Mouse (Mus musculus): ENCODE results near the gene Oasl2. TPM values are rescaled to one million over a fixed set of nuclear protein-coding genes. Genes with fewer than 3 reads are reported as not detected.
A peak's percentile ranks its signal among the peaks of the same experiment; 100 is the strongest.

Oasl2 gene
- total and polyA plus RNA-seq, 3 experiments = 0.31 TPM; not detected in 2

DNA sequence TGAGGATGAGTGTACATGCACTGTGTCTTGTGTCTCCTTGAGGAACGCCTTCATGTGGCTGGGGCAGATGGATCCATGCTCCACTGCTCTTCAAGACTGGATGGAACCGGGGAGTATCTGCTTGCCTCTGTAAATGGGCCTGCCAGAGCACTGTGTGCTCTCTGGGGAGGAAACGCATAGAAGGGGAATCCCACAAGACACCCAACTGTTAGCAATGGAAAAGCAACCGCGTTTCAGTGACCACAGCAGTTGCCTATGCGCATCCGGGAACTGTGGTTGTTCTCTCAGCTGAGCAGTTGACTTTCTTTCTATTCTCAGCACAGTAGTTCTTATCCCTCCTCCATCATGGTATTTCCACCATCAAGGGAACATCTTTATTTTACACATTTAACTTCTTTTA, 31.9 kb upstream of the Oasl2 start (continued):
- TF ChIP-seq MAX (IDR thresholded peaks at IDR 0.05; ENCODE audit: low read length) (peak; percentile 76), UBTF (IDR thresholded peaks at IDR 0.05; ENCODE audit: low read depth, low read length) (0 out of 2 replicates have a peak, but pooled peaks have one; percentile 42), RAD21 (IDR thresholded peaks at IDR 0.05; ENCODE audit: low read depth, low read length) (no peak), ELF1 (IDR thresholded peaks at IDR 0.05; ENCODE audit: low read depth, low read length) (peak; percentile 69), CHD1 (IDR thresholded peaks at IDR 0.05; ENCODE audit: low read depth, low read length) (no peak), NRF1 (IDR thresholded peaks at IDR 0.05; ENCODE audit: low read depth, low read length) (peak; percentile 50), KAT2A (IDR thresholded peaks at IDR 0.05; ENCODE audit: insufficient replicate concordance, low read length) (0 out of 2 replicates have a peak, but pooled peaks have one; percentile 42)

- Histone ChIP-seq H3K27ac (ENCODE audit: insufficient read depth, low read depth) (0 out of 2 replicates have a peak overlapping the region, but pooled peaks have one; percentile 8), H3K4me3 (replicated peaks in 1 of 3; ENCODE audit: low read depth in 2 of 3, low read length in 2 of 3, poor library complexity in 1 of 3) (peak overlapping the region in 1 of 3 experiments; percentile 2), H3K79me2 (replicated peaks; ENCODE audit: control insufficient read depth, extremely low read depth, insufficient read depth, poor library complexity, severe bottlenecking) (no peaks in the 10 kb centered on the region), H3K9ac (ENCODE audit: insufficient read depth, low read depth) (no peak overlapping the region), H3K4me2 (ENCODE audit: insufficient read depth, low read depth, poor library complexity, severe bottlenecking) (no peak overlapping the region), H3K27me3 (replicated peaks) (peaks cover under 1% of the 10 kb centered on the region), H3K4me1 (ENCODE audit: control insufficient read depth in 1 of 2, insufficient read depth in 2 of 2) (peaks cover 9 to 35% of the 10 kb centered on the region in 2 experiments), H3K9me3 (replicated peaks; ENCODE audit: low read length) (peaks cover 31% of the 10 kb centered on the region), H3K36me3 (replicated peaks in 1 of 2; ENCODE audit: control insufficient read depth in 1 of 2, insufficient read depth in 1 of 2, low read length in 1 of 2) (no peaks in the 10 kb centered on the region)
- dilution Hi-C loops (cut with MboI; ENCODE audit: extremely low pct_ligation_motif_present, extremely low pct_unique_long_range_greater_than_20kb, low sequenced_read_pairs) = no loop called here
- in situ Hi-C loops (cut with MboI; ENCODE audit: low pct_ligation_motif_present, low pct_unique_long_range_greater_than_20kb, low sequenced_read_pairs) = no loop called here
- TF ChIP-seq ZNF384 (IDR thresholded peaks at IDR 0.05; ENCODE audit: low read depth, low read length) (no peak), NELFE (IDR thresholded peaks at IDR 0.05; ENCODE audit: low read depth, low read length) (no peak), MEF2A (IDR thresholded peaks at IDR 0.05; ENCODE audit: borderline replicate concordance, low read depth, low read length) (no peak), CTCF (conservative IDR thresholded peaks at IDR 0.05 in 1 of 2, IDR thresholded peaks at IDR 0.05 in 1 of 2; ENCODE audit: low read depth in 2 of 2, low read length in 2 of 2) (no peak), TCF12 (IDR thresholded peaks at IDR 0.05; ENCODE audit: low read depth, low read length) (no peak), ETS1 (conservative IDR thresholded peaks at IDR 0.05; ENCODE audit: low read depth, low read length) (no peak), HCFC1 (IDR thresholded peaks at IDR 0.05; ENCODE audit: low read depth, low read length) (no peak), USF1 (IDR thresholded peaks at IDR 0.05; ENCODE audit: low read depth, low read length) (no peak), NRF1 (IDR thresholded peaks at IDR 0.05; ENCODE audit: low read depth, low read length) (no peak), IRF4 (IDR thresholded peaks at IDR 0.05; ENCODE audit: low read depth, low read length) (no peak), MAFK (IDR thresholded peaks at IDR 0.05; ENCODE audit: insufficient replicate concordance, low read length) (no peak), POLR2AphosphoS2 (IDR thresholded peaks at IDR 0.05; ENCODE audit: low read depth, low read length) (no peak)
- peak; percentile 17 for DNase-seq (ENCODE audit: extremely low read depth)
Measured at GRCm38 (mm10) chr5:114865279-114865678, 31.5 kb upstream of the Oasl2 start.

DNA sequence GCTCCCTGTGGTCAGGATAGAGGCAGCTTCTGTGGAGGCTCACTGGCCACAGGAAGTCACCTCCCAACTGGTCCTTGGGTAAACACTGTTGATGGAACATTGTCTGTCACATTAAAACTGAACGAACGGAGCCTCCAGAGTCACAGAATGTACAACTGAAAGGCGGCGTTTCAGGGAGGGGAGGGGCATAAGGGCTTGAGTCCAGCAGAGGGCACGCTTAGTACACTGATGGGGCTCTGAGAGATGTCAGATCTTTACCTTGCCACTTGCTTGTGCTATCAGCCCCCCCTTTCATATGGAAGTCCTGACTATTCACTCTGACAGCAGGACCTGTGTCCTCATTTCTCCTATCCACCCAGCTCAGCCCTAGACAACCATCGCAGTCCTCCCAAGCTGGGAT, 20.9 kb upstream of the Oasl2 start:
- H3K4me3 ChIP-seq (replicated peaks in 1 of 3; ENCODE audit: low read depth in 2 of 3, low read length in 2 of 3, poor library complexity in 1 of 3) = no peak overlapping the region
- no peak overlapping the region for H3K9ac ChIP-seq (ENCODE audit: insufficient read depth, low read depth)
- TF ChIP-seq NRF1 (IDR thresholded peaks at IDR 0.05; ENCODE audit: low read depth, low read length) = no peak
- peak; percentile 74 for TF ChIP-seq RAD21 (IDR thresholded peaks at IDR 0.05; ENCODE audit: low read depth, low read length)
- TF ChIP-seq MAZ (IDR thresholded peaks at IDR 0.05; ENCODE audit: low read depth, low read length) = 0 out of 2 replicates have a peak, but pooled peaks have one; percentile 64
- no peak for TF ChIP-seq IRF4 (IDR thresholded peaks at IDR 0.05; ENCODE audit: low read depth, low read length)
- no peak for TF ChIP-seq JUN (IDR thresholded peaks at IDR 0.05; ENCODE audit: insufficient read depth, low read depth, low read length)
- peak; percentile 72 for TF ChIP-seq SMC3 (IDR thresholded peaks at IDR 0.05; ENCODE audit: low read depth, low read length)
- TF ChIP-seq MAFK (IDR thresholded peaks at IDR 0.05; ENCODE audit: insufficient replicate concordance, low read length) = no peak
- TF ChIP-seq CTCF (conservative IDR thresholded peaks at IDR 0.05 in 1 of 2, IDR thresholded peaks at IDR 0.05 in 1 of 2; ENCODE audit: low read depth in 2 of 2, low read length in 2 of 2) = peak in 1 of 2 experiments; percentile 72; a peak in 2 of 4 replicates
- peak overlapping the region; percentile 63 for H3K4me2 ChIP-seq (ENCODE audit: insufficient read depth, low read depth, poor library complexity, severe bottlenecking)
- H3K4me1 ChIP-seq (ENCODE audit: control insufficient read depth in 1 of 2, insufficient read depth in 2 of 2) = peaks cover 0 to 6% of the 10 kb centered on the region in 2 experiments; a peak in 1 of 4 replicates
- no peaks in the 10 kb centered on the region for H3K79me2 ChIP-seq (replicated peaks; ENCODE audit: control insufficient read depth, extremely low read depth, insufficient read depth, poor library complexity, severe bottlenecking)
- H3K27ac ChIP-seq (ENCODE audit: insufficient read depth, low read depth) = no peak overlapping the region
- in situ Hi-C loops (cut with MboI; ENCODE audit: low pct_ligation_motif_present, low pct_unique_long_range_greater_than_20kb, low sequenced_read_pairs) = no loop called here
- H3K9me3 ChIP-seq (replicated peaks; ENCODE audit: low read length) = no peaks in the 10 kb centered on the region
- H3K36me3 ChIP-seq (replicated peaks in 1 of 2; ENCODE audit: control insufficient read depth in 1 of 2, insufficient read depth in 1 of 2, low read length in 1 of 2) = no peaks in the 10 kb centered on the region
- DNase-seq (ENCODE audit: extremely low read depth) = no peak
- H3K27me3 ChIP-seq (replicated peaks) = no peaks in the 10 kb centered on the region
- dilution Hi-C loops (cut with MboI; ENCODE audit: extremely low pct_ligation_motif_present, extremely low pct_unique_long_range_greater_than_20kb, low sequenced_read_pairs) = no loop called here
